Mouse (Mus musculus) left cerebral cortex, postnatal 25 days (tissue): ENCODE data around the gene Spdl1. TPM values are rescaled to one million over a fixed set of nuclear protein-coding genes. Genes with fewer than 3 reads are reported as not detected.

ENCODE experiments used
- DNase-seq, 2 experiments: peaks; one replicate each; pipeline ENCODE4 v3.0.0; 2022; ENCODE audit warnings: low spot score in 2 of 2, mixed read lengths in 1 of 2
- intact Hi-C: fragments of 180-260 bp; cut with DNase I; formaldehyde crosslinking; loops from one replicate; pipeline ENCODE4 v1.15.1; 2025
- total RNA-seq, 2 experiments: library from RNA; stranded (reverse); gene quantifications; 2 replicates each; pipeline ENCODE4 v1.2.3; 2021

Gene Spdl1
- total RNA-seq, 2 experiments from 2014 or later = 0.32 to 0.73 TPM

DNA sequence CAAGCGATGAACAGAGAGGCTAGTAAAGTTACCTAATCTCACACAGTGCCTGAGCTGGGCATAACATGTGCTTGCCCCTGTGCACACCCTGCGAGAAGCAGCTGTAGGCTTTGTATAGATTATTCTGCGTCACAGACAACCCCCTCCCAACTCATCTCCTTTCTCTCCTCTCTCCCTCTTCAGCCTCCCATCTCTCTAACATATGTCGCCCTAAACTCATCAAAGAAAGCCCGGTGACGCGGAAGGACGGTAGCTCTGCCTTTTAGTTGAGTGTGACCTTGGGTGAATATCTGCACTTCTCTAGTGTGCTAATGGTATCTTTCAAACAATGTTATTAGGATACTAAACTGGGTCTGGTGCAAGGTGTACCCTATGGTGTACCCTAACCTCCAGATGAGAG lies 63.5 kb downstream of the Spdl1 start:
- DNase-seq = no peak
- intact Hi-C loops = no loop called here

DNA sequence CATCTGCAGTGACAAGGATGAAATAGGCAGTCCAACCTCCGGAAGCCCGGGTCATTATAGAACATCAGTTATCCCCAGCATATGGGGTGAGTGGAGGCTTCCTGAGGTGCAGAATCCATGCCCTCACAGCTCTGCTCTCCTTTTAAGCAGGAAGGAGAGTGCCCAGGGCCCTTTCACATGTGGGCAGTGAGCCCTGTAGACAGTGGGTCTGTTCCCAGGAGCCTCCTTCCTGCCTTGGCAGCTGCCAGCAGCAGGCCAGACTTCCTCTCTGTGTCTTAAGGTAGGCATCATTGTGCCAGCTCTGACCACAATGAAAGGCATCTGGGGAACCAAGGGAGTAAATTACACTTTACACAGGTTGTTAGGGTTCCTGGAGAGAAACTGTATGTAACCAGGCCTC lies 64.0 kb downstream of the Spdl1 start:
- intact Hi-C loops = no loop called here
- DNase-seq = no peak

DNA sequence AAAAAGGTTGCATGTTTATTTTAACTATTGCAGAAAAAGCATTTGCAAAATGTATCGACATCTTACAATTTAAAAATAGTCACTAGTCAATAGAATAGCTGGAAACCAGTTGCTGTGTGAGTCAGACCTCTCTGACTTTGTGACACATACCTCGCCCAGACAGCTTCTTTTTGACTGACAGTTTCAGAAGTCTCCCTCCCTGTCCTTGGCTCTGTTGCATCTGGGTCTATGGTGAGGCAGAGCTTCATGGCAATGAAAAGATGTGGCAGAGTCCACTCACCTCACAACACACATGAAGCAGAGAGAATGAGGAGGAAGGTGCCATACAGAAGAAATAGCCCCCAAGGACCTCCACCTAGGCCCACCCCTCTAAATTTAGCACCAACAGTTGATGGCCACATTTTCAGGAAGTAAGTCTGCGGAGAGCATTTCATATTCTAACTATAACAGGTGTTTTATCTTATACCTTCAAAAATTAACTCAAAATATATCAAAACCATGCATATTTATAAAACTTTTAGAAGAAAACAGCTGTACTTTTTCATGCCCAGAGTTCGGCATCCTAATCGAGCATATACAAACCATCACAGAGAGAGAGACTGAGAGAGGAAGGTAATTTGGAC lies 69.6 kb downstream of the Spdl1 start:
- DNase-seq = no peak
- intact Hi-C loops = no loop called here

DNA sequence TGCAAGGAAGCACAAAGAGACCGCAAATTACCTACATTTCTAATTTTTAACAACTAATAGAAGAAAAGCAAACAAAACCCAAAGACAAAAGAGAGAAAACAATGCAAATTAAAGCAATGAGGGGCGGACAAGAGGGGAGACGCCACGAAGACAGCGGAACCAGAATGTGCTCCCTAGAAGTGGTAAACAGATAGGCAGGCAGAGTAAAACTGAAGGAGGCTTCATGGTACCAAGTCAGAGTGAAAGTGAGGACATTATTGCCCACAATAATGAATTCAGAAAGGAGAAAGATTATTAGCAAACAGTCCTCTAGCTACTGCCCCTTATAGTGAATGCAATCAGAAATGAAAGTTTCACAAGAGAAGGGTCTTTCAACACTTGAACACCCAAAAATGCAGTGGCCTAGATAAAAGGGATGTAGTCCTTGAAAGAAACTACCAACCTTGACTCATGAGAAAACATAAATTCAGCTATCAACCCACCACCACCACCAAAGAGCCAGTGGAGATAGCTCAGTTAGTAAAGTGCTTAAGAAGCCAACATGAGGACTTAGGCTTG lies 70.8 kb downstream of the Spdl1 start:
- no peak for DNase-seq
- intact Hi-C loops = no loop called here

DNA sequence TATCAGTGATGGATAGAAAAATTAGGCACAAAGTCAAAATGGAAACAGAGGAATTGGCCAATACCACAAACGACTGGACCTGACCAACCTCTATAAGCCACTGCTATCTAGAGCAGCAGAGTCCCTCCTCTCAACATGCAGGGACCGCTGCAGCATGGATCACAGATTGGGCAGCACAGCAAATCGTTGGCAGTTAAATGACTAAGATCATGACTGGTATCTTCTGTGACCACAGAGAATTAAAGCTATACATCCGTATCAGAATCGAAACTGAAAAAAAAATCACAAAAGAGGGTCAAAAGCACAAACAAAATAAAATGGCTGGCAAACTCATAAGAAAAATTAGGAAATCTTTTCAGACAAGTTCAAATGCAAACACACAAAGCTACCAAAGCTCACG lies 71.3 kb downstream of the Spdl1 start:
- DNase-seq = no peak
- intact Hi-C loops = no loop called here

DNA sequence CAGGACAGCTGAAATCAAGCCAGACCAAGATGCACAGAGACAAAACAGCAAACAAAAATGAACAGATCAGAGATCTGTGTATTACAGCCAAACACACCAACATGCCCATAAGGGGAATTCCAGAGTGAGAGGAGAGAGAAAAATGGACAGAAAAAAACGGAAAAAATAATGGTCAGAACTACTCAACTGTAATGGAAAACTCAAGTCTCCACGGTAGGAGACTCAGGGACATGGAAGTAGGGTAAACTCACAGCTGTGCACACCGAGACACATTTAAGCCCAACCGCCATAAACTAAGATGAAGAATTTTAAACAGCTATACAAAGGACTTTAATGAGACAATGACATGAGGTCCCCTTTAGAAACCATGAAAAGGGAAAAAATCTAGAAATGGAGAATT lies 73.9 kb downstream of the Spdl1 start:
- intact Hi-C loops = no loop called here
- no peak for DNase-seq

Other genes starting within 250 kb of the Spdl1 start
- gene Dock2, start 49.7 kb downstream of the Spdl1 start, total RNA-seq = 1 to 10 TPM; 3.5 to 3.7 TPM